Mouse (Mus musculus) kidney, adult 9 months (tissue): Measurements from ENCODE around the gene Spata2l.
"Not testable (repeated sequence)": the region's sequence is repeated elsewhere in the genome, so short reads cannot be mapped to it uniquely, and the experiment has no call there.

Experiments
- DNase-seq: peaks from one replicate; pipeline ENCODE4 v3.0.0; 2022

Gene Spata2l

DNA sequence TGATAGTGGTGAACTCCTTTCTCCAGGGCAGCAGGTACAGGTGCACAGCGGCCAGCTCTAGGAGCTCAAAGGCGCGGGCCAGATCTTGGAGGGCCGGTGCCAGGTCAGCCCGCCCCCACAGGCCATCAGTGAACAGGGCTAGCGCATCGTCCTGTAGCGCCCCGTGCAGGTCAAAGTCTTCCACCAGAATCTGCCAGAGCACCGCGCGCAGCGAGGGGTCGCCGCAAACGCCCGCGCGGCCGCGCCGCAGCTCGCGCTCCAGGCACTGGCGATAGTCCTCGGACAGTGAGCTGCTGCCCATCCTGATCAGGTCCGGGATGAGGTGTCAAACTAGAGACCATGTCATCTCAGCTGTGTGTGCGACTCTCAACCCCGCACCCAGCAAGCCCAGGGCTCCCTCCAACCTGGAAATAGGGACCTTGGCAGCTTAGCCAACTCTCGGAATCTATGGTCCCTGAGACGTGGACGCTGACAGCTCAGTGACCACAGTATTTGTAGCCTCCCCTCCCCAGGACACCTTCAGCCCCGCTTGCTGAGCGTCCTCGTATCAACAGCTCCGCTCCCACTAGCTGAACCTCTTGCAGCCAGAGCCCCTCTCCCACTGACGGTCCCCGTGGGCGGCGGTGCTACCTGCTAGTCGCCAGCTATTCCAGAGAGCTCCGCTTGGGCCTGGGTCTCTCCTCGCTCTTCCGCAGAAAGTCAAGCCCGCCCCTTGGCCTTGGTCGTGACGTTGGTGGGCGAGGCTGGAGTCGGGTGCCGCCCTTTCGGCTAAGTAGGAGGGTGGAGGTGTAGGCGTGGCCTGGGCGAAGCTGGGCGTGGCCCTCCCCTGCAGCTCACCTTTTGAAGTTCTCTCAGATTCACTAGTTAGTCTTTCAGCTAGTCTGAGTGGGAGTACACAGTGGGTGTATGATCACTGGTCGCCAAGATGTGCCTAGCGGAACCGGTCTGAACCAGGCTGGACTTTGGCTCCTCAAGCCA, at the start of gene Spata2l:
Spata2l (minus strand) TSS at position 714 of the 978 bp plus-strand sequence.
- peak; percentile 97 for DNase-seq

DNA sequence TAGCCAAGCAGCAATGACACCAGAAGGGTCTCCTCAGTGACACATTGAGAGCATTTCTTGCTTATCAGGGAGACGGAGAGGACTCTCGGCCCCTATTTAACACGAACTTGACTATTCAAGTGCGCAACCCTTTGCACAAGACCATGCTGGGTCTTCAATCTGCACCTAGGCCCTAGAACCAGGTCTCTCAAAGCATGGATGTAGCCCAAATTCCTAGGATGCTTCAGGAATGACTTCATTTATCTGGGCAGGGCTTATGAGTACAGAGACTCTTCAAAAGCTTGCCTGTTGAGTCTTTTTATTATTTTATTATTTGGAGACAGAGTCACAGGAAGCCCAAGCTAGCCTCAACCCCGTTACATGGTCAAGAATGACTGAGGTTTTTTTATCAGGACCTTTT, 48.5 kb upstream of the Spata2l start:
- DNase-seq, result no peak

DNA sequence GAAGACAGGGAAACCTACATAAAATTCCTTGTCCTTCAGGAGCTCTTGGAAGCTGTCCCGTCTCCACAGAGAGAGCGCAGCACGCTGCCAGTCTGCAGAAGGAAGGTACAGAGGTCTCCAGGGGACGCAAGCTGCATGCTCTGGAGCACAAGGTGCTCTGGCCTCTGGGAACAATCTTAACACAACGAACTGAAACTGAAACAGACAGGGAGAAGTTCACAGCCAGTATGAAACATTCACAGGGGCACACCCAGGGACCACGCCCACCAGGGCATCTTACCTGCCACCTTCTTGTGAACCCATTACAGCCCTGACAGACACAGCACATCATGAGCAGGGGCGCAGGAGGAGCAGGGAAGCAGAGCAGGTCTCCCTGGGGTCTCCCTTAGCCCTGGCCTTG, 48.0 kb upstream of the Spata2l start:
- DNase-seq, result no peak

DNA sequence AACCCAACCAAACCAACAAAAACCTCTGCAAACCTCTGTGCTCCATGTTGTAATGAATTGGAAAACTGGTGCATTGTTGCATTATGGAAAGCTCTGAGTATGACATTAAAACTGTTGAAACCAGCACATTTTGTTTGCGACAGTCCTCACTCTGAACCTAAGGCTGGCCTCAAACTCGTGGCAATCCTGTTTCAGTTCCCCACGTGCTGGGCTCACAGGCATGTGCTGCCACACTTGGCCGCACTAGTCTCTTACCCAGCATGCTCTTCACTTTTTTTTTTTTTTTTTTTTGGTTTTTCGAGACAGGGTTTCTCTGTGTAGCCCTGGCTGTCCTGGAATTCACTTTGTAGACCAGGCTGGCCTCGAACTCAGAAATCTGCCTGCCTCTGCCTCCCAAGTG, 47.0 kb upstream of the Spata2l start:
- not testable (repeated sequence) for DNase-seq

DNA sequence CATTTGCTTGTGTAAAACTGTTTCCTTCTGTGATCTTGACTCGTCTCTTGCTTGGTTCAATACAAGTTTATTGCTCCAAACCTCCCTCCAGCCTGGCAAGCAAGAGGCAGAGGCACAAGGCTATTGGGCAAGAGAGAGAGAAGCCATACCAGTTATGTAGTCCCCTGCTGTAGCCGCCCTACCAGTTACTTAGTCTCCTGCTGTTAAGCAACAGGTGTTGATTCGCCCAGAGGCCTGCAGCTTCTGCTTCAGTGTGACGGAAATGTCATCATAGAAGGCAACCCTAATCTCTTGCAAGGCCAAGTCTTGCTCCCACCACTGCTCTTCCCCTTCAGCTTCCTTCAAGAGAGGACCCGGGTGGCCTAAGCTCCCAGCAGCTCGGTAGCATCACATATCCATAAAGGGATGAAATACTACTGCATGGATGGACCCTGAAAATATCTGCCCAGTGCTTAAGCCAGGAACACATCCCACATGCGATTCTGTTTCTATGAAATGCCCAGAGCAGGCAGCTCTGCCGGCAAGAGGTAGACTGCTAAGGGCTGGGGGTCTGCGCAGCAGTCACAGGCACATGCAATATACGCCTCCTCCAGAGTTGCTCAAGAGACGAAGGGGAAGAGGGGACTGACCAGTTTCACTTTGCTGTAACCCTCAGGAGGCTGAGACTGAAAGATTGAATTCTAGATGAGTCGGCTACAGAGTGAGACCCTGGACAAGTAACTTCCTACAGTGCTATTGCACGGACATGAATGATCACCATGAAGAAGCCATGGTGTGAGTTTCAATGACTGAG, 44.5 kb upstream of the Spata2l start:
- no peak for DNase-seq

DNA sequence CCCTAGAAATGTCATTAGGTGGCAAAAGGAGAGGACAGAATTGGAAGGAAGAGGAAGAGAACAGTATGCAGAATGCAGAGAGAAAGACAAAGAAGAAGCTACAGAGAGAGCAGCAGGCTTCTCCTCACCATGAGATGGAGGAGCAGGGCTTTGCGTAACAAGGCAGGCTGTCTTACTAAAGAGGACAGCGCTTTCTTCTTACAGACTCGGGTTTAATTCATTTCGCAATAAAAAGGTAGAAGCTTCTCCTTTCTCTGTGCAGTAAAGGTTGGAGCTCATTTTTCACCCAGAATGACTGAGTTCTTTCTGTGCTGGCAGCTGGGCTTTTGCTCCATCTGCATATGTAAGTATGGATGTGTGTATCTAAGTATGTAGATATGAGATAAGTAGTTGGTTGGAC, 43.8 kb upstream of the Spata2l start:
- DNase-seq, result no peak

DNA sequence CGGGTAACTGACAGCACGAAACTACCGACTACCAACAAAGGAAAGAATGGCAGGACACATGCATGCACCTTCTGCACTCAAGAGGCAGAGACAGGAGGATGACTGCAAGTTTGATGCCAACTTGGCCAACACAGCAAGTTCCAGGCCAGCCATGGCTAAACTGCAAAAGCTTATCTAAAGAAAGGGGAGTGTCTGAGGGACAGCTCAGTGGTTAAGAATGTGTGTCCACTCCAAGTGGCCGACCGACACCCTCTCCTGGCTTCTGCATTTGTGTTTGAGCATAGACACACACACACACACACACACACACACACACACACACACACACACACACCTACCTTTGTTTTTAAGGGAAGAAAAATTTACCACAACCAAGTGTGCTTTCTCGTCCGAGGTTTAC, 42.4 kb upstream of the Spata2l start:
- no peak for DNase-seq

DNA sequence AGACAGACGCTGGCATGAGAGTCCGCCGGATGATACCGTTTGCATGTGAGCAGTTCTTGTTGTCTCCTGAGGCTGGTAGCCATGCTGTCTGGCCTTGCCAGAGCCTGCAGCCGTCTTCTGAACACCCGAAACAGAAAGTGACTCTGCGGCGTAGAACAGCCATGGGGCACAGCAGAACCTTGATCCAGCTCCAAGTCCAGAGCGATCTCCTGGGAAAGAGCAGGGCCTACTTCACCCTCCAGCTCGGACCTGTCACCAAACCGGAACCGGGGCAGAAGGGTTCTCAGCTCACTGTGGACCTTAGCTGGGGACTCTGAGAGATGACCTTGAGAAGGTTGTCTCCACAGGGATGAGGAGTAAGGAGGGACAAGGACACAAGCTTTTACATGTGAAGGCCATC, 39.1 kb upstream of the Spata2l start:
- DNase-seq, result no peak

DNA sequence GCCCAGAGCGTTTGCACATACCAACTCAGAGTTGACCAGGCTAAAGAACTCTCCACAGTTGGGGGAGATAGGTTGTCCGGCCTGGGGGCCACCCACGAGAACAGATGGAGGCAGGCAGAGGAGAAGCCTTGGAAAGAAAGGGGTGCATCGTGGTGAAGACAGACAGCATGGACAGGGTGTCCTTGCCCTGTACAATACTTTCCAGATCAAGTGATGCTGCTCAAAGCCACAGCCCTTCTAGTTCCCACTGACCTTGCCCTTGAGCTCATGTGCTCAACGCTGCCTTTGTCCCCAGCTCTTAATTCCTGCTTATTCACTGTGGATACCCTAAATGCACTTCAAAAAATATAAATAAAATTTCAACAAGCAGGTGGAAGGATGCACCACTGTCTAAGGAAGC, 38.4 kb upstream of the Spata2l start:
- no peak for DNase-seq

DNA sequence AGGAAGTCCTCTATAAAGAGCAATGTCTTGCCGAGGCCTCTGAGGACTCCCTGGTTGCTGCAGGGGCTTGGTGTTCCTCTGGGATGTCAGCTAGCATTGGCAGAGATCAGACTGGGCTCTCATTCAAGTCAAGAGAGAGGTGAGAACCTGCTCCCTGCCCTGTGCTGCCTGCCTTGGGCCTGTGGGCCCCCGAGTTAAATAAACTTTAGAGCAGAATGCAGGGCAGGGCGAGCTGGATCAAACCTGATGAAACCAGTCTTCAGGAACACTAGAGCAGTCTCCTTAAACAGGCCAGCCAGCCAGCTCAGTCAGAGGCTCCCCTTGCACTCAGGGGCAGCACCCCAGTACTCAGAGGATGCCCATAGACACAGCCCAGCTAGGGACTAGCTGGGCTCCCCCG, 35.9 kb upstream of the Spata2l start:
- DNase-seq, result peak; percentile 46

DNA sequence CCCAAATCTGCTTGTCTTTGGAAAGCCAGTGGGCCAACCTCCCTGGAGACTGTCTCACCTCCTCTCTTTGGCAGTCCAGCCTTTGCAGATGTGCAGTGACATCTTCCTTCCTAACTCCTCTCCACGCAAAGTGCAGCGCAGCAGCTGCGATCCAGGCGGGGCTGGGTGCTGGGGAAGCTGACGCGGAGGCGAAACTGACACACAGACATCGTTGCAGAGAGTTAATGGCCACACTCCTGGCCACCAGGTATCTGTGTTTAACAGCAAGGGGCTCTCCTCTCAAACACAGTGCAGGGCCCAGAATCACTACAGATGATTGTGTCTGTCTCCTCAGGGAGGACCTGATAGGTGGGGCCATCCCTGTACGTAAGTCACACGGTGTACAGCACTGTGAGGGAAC, 35.1 kb upstream of the Spata2l start:
- DNase-seq, result no peak

DNA sequence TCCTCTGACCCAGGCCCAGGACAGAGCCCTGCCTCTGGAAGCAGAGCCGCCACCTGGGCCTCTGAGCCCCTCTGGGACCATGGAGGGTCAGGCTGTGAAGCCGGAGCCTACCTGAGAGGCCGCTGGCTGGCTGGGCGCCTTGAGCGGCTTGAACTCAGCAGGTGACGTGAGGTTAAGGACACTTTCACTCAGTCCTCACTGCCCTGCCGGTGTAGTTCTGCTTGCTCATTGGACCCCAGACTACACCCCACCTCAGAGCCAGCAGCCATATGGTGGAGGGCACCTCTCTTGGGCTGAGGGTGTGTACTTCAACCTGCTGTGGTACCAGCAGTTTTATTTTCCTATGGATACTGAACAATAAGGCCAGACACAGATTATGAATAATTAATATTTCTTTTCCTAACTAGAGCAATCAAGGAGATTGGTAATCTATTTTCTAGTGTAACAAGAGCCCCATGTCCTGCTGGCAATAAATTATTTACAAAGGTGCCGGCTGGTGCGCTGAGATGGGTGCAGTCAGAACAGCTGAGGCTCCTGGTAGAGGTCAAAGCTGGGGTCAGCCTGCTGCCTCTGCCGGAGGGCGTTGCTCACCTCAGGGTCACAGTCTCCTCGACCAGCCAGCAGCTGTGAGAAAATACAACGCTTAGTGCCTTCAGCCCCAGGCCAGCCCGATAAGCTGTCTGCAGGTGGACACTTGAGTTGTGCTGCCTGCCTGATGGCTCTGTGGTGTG, 32.1 kb upstream of the Spata2l start:
- DNase-seq, result peak; percentile 77

DNA sequence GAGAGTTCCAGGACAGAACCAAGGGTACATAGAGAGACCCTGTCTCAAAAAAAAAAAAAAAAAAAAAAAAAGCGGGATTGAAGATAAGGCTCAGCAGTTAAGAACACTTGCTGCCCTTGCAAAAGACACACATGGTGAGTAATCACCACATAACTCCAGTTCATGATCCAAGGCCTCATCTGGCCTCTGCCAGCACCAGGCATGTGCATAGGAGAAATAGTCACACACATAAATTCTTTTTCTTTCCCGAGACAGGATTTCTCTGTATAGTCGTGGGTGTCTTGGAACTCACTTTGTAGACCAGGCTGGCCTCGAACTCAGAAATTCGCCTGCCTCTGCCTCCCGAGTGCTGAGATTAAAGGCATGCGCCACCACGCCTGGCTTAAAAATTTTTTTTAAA, 21.6 kb upstream of the Spata2l start:
- DNase-seq, result not testable (repeated sequence)

DNA sequence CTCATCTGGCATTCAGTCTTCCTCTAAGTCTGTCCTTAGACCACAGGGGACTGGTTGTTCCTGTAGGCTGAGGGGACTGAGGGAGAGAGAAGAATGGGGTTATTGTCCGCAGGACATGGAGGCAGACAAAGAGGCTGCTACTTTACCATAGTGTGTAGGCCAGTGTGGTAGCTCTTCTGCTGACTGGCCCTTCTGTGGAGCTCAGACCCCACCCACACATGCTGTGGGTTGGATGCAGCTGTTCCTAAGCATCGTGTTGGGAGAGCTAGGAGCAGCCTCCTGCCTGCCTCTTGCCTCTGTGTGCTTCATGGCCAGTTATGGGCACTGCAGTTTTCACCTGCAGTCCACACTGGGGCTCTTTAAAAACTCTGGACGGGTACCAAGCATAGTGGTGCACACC, 21.1 kb upstream of the Spata2l start:
- no peak for DNase-seq

DNA sequence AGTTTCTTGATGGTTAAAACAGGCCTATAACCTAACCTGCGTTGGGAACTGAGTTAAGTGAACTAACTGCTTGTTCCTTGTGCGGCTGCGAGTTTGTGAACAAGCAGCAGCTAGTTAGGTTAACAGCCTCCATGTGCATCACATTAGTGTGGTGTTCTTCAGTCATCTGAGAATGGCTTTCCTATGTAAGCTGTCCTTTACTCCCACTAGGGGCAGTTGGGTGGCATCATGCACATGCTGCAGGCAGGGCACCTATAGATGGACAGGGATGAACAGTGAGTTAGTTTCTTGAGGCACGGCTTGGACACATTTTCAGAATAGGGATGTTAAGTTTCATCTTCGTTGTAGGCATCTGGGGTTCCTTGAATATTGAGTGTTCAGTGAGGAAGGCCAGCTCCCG, 19.1 kb upstream of the Spata2l start:
- DNase-seq, result no peak

DNA sequence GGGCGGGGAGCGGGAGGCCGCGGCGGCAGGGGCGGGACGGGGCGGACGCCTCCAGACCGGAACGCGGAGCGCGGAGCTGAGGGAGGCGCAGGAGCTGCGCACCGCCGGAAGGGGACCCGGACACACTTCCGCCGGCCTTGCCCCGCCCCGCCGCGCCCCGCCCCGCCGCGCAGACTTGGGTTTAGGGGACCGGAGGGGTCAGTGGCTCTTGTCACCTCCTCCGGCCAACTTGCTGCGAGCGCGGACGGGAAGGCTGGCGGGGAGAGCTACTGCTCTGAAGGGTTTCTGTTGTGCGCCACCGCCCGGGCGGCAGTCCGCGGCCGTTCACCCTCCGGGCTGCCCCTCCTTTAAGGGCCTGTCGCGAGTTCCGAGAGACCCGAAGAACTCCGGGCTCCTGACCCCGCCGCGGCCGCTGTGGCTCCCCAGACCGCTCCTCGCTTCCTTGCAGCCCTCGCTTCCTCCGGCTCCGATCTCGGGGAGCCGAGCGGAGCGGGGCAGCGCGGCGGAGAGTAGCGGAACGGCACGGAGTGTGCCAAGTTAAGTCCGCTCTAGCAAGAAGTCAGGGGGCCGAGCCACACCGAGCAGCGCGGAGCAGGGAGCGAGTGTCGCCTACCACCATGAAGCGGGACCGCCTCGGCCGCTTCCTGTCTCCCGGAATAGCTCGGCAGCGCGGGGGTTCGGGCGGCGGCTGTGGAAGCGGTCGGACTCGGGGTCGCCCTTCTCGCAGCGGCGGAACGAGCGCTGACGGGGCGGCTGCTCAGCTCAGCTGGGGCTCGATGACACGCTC, 18.3 kb upstream of the Spata2l start, which contains the start of the genes Zfp276 and Vps9d1:
Zfp276 (plus strand) TSS at position 97 of the 787 bp plus-strand sequence.
Vps9d1 (minus strand) TSS at position 250 of the 787 bp plus-strand sequence.
- DNase-seq, result peak; percentile 80

DNA sequence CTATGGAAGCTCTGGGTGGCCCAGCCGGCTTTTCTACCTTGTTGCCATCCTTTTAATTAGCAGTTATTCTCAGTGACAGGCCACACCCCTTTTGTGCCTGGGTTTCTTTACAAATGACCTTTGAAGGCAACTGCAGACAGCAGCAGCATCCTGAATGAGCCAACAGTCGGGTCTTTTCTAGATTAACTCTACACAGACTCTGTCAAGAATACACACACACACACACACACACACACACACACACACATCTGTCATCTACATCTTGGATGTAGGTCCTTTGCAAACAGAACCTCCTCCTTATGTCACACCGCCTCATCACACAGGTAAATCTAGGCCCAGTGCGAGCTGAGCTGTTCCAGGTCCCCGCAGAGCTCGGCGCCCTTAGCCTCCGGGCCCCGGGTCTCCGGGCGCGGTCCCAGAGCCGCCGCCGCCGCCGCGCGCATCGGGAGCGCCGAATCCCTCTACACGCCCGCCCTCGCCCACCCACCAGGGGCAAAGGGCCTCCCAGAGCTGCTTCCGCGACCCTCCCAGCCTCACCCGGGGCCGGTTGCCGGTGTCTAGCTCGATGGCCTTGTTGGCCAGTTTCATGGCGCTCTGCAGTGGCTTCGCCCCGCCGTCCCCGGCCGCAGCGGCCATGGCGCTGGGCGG, 17.5 kb upstream of the Spata2l start:
- DNase-seq, result peak; percentile 46

DNA sequence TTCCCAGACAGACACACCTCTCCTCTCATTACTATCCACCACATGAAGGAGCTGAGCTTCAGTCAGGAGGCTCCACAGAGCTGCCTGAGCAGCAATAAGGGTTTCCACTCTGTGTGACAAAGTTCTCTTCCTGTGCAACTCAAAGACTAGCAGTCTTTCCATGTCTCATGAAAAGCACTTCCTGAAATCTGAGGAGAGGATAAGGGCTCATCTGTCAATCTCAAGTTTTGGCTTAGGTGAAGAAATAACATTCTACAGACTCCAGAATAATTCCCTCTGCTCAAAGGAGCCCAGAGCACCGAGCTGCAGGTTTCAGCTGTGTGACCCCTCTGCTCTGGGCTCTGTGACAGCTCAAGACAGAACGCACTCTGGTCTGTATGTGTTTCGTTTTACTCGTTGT, 16.9 kb upstream of the Spata2l start:
- no peak for DNase-seq

DNA sequence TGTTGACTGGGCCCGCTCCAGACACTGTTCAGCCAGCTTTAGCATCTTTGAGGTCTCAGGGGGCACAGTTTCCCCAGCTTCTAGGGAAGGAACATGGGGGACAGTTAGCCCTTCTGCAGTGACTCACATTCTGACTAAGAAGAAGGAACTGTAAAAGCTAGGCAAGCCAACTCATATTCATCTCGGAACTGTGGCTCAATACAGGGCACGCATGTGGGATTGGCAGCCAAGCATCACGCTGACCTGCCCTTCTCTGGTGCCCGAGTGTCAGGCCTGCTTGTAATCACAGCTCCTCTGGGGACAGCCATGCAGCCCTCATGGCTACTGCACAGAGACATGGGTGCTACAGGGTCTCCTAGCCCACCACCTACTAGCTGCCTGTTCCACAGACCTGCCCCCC, 14.9 kb upstream of the Spata2l start:
- no peak for DNase-seq

DNA sequence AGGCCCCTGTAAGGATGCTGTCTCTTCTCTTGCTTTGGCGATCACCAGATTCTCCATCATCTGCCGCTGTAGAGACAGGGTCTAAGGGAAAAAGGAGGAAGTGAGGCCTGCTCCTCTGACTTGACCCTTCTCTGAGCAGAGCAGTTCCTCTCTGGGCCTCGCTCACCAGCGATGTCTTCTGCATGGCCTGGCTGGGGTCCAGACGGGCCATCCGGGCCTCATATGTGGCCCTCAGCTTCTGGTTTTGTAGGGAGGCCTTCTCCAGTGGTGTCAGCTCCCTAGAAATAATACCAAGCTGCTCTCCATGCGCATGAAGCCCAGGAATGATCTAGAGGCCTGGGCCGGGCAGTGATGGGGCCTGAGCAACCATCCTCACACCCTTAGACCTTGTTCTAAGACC, 12.6 kb upstream of the Spata2l start:
- DNase-seq, result no peak

DNA sequence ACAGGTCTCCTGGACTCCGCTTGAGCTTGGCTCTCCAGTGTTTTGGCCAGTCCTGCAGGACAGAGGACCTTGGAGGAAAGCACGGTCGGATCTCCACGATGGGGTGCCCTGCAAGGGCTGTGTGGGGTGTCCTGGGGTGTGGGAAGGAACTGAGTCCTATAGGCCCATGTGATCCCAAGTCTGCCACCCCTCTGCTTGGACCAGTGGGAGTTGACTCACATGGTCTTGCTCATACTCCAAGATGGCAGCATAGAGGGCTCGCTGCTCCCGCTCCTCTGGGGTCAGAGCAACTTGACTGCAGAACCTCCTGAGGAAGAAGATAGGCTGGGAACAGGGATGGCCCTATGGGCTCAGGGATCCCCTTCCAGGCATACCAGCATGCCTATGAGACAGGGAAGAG, 11.7 kb upstream of the Spata2l start:
- no peak for DNase-seq

DNA sequence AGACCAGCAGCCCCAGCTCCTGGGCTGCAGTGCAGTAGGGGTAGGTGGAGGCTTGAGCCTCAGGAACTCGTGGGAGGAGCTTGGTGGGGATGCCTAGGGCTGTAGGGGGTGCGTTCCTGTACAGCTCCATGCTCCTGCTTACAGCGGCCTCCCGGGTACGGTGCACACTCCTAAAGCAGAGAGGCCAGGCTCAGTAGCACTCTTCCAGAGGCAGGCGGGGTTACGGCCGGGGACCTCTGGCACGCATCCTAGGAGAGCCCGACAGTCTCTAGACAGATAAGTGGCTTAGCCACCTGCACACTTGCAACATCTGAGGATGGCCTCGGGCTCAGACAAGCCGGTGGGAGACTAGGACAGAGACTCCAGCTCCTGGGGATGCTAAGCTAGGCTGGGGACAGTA, 9.5 kb upstream of the Spata2l start:
- no peak for DNase-seq
